Mouse (Mus musculus) midbrain, embryonic 12.5 days (tissue): ENCODE results near the gene 4930455H04Rik. TPM values are rescaled to one million over a fixed set of nuclear protein-coding genes. Genes with fewer than 3 reads are reported as not detected.

Source experiments
- ATAC-seq: fragments of 200-750 bp; cut with Nextera tagmentation; 2 replicates; pipeline ENCODE4 v1.8.0; 2017; ENCODE audit warnings: low read depth, moderate TSS enrichment, moderate library complexity; ENCODE audit not compliant: low FRiP score
- H3K27ac ChIP-seq: fragments of 300-500 bp; sonication (generic); replicated peaks from 2 replicates; pipeline ENCODE4 v1.5.1; 2016; ENCODE audit warnings: mild to moderate bottlenecking
- H3K27me3 ChIP-seq: fragments of 300-500 bp; sonication (generic); 2 replicates; pipeline ENCODE4 v1.6.1; 2016; ENCODE audit warnings: mild to moderate bottlenecking
- H3K36me3 ChIP-seq: fragments of 300-500 bp; sonication (generic); 2 replicates; pipeline ENCODE4 v1.6.1; 2016
- H3K4me1 ChIP-seq: fragments of 300-500 bp; sonication (generic); 2 replicates; pipeline ENCODE4 v1.6.1; 2016
- H3K4me2 ChIP-seq: fragments of 300-500 bp; sonication (generic); replicated peaks from 2 replicates; pipeline ENCODE4 v1.6.1; 2016; ENCODE audit warnings: mild to moderate bottlenecking, moderate library complexity
- H3K4me3 ChIP-seq: fragments of 300-500 bp; sonication (generic); 2 replicates; pipeline ENCODE4 v1.5.1; 2016; ENCODE audit warnings: mild to moderate bottlenecking
- H3K9ac ChIP-seq: fragments of 300-500 bp; sonication (generic); replicated peaks from 2 replicates; pipeline ENCODE4 v1.6.1; 2016; ENCODE audit warnings: mild to moderate bottlenecking, moderate library complexity
- H3K9me3 ChIP-seq: fragments of 300-500 bp; sonication (generic); 2 replicates; pipeline ENCODE4 v1.6.1; 2016; ENCODE audit warnings: mild to moderate bottlenecking
- WGBS: fragments of 180-500 bp; shearing (Covaris S2); methylation state at CpG from one replicate; pipeline ENCODE4 v1.1.7; 2016; 5-methylcytosine and 5-hydroxymethylcytosine counted together
- polyA plus RNA-seq: library from polyadenylated mRNA; unstranded; fragments of >200 nt; fragmentation: Nextera tagmentation; extraction: Ambion mirVana; gene quantifications from 2 replicates; pipeline ENCODE4 v1.2.1, GENCODE M21; 2016

The 4930455H04Rik gene
- polyA plus RNA-seq, 1 experiment from 2014 or later = not detected

GRCm38 (mm10) chr3:116951489-116951888 is 16.6 kb upstream of the 4930455H04Rik start:
- Histone ChIP-seq H3K9me3 (no peaks in the 10 kb centered on the region), H3K4me1 (no peaks in the 10 kb centered on the region), H3K4me3 (no peak overlapping the region), H3K4me2 (no peak overlapping the region), H3K27me3 (no peaks in the 10 kb centered on the region), H3K9ac (no peak overlapping the region), H3K36me3 (no peaks in the 10 kb centered on the region), H3K27ac (no peak overlapping the region)
- 97% methylated on average over 3 of the region's 3 CpGs for WGBS
- no peak for ATAC-seq

- 82% methylated on average over 8 of the region's 8 CpGs for WGBS
- ATAC-seq = no peak
- Histone ChIP-seq H3K36me3 (no peaks in the 10 kb centered on the region), H3K4me2 (no peak overlapping the region), H3K27me3 (no peaks in the 10 kb centered on the region), H3K27ac (no peak overlapping the region), H3K9ac (no peak overlapping the region), H3K9me3 (no peaks in the 10 kb centered on the region), H3K4me3 (no peak overlapping the region), H3K4me1 (no peaks in the 10 kb centered on the region)
These were observed 15.7 kb upstream of the 4930455H04Rik start for GRCm38 (mm10) chr3:116952242-116952899.

GRCm38 (mm10) chr3:116953366-116953765 is 14.7 kb upstream of the 4930455H04Rik start:
- no peak overlapping the region for H3K4me3 ChIP-seq
- H3K9ac ChIP-seq = no peak overlapping the region
- no peaks in the 10 kb centered on the region for H3K36me3 ChIP-seq
- H3K9me3 ChIP-seq = no peaks in the 10 kb centered on the region
- no peaks in the 10 kb centered on the region for H3K27me3 ChIP-seq
- no peak overlapping the region for H3K27ac ChIP-seq
- ATAC-seq = no peak
- no peak overlapping the region for H3K4me2 ChIP-seq
- WGBS = 87% methylated on average over 6 of the region's 6 CpGs
- H3K4me1 ChIP-seq = no peaks in the 10 kb centered on the region

DNA sequence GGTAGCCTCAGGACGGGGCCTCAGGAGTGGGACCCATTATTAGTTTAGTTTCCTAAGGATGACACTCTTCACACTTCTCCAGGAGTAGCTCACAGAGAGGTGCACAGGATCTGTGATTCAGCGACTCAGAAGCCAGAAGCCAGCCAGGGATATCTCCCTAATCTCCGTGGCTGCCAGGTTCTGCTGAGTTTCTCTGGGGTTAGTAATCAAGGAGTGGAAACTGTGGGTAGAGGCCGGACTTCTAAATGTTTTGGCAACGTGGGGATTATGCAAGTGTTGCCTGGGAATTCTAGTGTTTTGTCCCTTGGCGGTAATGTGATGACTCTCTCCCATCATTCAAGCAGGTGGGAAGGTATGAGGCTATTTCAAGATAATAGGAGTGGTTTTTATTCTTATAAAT is 13.0 kb upstream of the 4930455H04Rik start:
- 69% methylated on average over 6 of the region's 6 CpGs for WGBS
- Histone ChIP-seq H3K9ac (no peak overlapping the region), H3K4me2 (no peak overlapping the region), H3K27me3 (no peaks in the 10 kb centered on the region), H3K27ac (no peak overlapping the region), H3K9me3 (no peaks in the 10 kb centered on the region), H3K36me3 (no peaks in the 10 kb centered on the region), H3K4me1 (no peaks in the 10 kb centered on the region), H3K4me3 (no peak overlapping the region)
- no peak for ATAC-seq

- WGBS = 85% methylated on average over 2 of the region's 2 CpGs
These were observed 7.7 kb upstream of the 4930455H04Rik start for GRCm38 (mm10) chr3:116960414-116960813.

DNA sequence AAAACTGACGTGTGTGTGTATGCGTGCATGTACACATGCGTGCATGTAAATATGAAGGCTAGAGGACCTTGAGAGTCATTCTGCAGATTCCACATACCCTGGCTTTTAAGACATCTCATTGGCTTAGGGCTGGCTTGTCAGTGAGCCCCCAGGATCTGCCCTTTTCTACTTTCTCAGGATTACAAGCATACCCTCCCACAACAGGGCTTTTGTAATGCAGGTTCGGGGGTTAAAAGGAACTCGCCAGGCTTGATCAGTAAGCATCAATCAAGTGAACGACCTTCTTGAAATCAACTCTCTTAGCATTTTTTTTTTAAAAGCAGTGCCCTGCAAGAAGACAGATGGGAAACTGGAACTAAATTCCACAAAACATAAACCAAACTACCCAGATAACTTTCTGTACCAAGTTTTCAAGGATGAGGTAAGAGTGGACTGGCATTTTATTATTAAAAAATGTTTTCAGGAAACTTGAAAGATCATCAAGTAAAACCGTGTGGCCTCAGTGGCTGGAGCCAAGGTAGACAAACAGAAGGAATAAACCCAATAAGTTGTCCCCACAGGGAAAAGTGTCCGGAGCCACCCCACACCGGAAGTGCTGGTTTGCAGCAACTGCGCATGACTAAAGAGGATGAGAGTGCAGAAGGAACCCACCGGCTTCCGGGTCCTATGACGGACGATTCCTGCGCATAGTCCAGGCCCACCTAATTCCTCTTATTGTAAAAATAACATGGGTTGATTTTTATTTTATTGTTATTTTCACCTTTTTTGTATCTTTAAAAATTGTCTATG is 6.5 kb upstream of the 4930455H04Rik start:
- no peaks in the 10 kb centered on the region for H3K4me1 ChIP-seq
- WGBS = 69% methylated on average over 15 of the region's 15 CpGs
- H3K36me3 ChIP-seq = no peaks in the 10 kb centered on the region
- ATAC-seq = no peak
- H3K9ac ChIP-seq = no peak overlapping the region
- H3K27me3 ChIP-seq = no peaks in the 10 kb centered on the region
- H3K27ac ChIP-seq = no peak overlapping the region
- H3K4me2 ChIP-seq = no peak overlapping the region
- no peaks in the 10 kb centered on the region for H3K9me3 ChIP-seq
- H3K4me3 ChIP-seq = no peak overlapping the region

More at GRCm38 (mm10) chr3:116960414-116960813, 7.7 kb upstream of the 4930455H04Rik start:
- Histone ChIP-seq H3K27me3 (no peaks in the 10 kb centered on the region), H3K9me3 (no peaks in the 10 kb centered on the region), H3K9ac (no peak overlapping the region), H3K27ac (no peak overlapping the region), H3K4me2 (no peak overlapping the region), H3K36me3 (no peaks in the 10 kb centered on the region), H3K4me3 (no peak overlapping the region), H3K4me1 (no peaks in the 10 kb centered on the region)
- ATAC-seq = no peak

DNA sequence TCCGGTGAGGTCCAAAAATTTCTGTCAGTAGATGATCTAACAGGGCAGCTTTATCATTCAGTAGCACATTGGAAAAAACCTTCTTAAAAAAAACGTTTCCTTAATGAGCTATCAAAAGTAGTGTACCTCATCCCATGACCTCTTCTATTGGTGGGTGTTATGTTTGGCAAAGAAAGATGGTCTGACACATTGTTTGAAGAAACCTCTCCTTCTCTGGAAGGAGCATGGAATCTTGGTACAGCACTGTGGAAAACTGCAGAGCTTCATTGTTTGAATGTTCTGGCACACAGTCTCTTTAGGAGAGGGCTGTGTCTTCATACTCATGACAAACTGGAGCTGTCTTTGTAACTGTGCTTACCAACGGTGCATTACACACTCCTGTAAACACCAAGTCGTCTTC is 4.9 kb upstream of the 4930455H04Rik start:
- 70% methylated on average over 4 of the region's 4 CpGs for WGBS
- no peak for ATAC-seq
- no peak overlapping the region for H3K4me3 ChIP-seq
- H3K27me3 ChIP-seq = no peaks in the 10 kb centered on the region
- no peak overlapping the region for H3K9ac ChIP-seq
- peaks cover 2% of the 10 kb centered on the region for H3K4me1 ChIP-seq
- H3K36me3 ChIP-seq = no peaks in the 10 kb centered on the region
- H3K9me3 ChIP-seq = no peaks in the 10 kb centered on the region
- no peak overlapping the region for H3K27ac ChIP-seq
- H3K4me2 ChIP-seq = no peak overlapping the region

GRCm38 (mm10) chr3:116964426-116964825 is 3.6 kb upstream of the 4930455H04Rik start:
- Histone ChIP-seq H3K27me3 (no peaks in the 10 kb centered on the region), H3K4me1 (peaks cover 9% of the 10 kb centered on the region), H3K9ac (no peak overlapping the region), H3K27ac (no peak overlapping the region), H3K4me3 (no peak overlapping the region), H3K4me2 (no peak overlapping the region), H3K9me3 (no peaks in the 10 kb centered on the region), H3K36me3 (no peaks in the 10 kb centered on the region)
- WGBS = 93% methylated on average over 9 of the region's 9 CpGs
- ATAC-seq = no peak

DNA sequence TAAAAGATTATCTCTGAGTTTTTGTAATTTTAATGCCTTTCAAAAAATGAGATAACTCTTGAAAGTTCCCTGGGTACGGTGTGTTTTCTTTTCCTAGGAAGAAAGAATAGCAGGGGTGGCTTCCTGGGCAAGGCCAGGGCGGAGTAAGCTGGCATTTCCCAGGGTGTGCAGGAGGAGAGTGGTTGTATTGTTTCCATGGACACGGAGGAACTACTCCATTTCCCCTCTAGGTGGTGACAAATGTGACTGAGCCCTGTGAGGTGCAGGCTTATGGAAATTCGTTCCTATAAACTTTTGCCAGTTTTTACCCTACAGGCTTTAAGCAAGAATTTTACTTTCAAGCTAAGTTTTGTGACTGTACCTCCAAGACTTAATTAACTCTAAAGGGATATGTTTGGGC is 1.8 kb upstream of the 4930455H04Rik start:
- Histone ChIP-seq H3K4me2 (no peak overlapping the region), H3K4me3 (no peak overlapping the region), H3K4me1 (peaks cover 14% of the 10 kb centered on the region), H3K36me3 (no peaks in the 10 kb centered on the region), H3K27me3 (no peaks in the 10 kb centered on the region), H3K9me3 (no peaks in the 10 kb centered on the region), H3K27ac (no peak overlapping the region), H3K9ac (no peak overlapping the region)
- WGBS = 25% methylated on average over 4 of the region's 4 CpGs
- ATAC-seq = peak; percentile 66

- no peaks in the 10 kb centered on the region for H3K27me3 ChIP-seq
- H3K9ac ChIP-seq = no peak overlapping the region
- H3K27ac ChIP-seq = no peak overlapping the region
- WGBS = 67% methylated on average over 6 of the region's 6 CpGs
- peaks cover 14% of the 10 kb centered on the region for H3K4me1 ChIP-seq
- H3K36me3 ChIP-seq = no peaks in the 10 kb centered on the region
- H3K4me3 ChIP-seq = no peak overlapping the region
- no peaks in the 10 kb centered on the region for H3K9me3 ChIP-seq
- 0 out of 2 replicates have a peak overlapping the region, but pooled peaks have one; percentile 17 for H3K4me2 ChIP-seq
- no peak for ATAC-seq
These were observed 1.3 kb upstream of the 4930455H04Rik start for GRCm38 (mm10) chr3:116966800-116967199.

- Histone ChIP-seq H3K36me3 (no peaks in the 10 kb centered on the region), H3K4me2 (no peak overlapping the region), H3K4me3 (no peak overlapping the region), H3K27ac (no peak overlapping the region), H3K9me3 (no peaks in the 10 kb centered on the region), H3K9ac (no peak overlapping the region), H3K27me3 (no peaks in the 10 kb centered on the region), H3K4me1 (peaks cover 14% of the 10 kb centered on the region)
- no peak for ATAC-seq
- WGBS = 89% methylated on average over 6 of the region's 6 CpGs
These were observed 631 bp upstream of the 4930455H04Rik start for GRCm38 (mm10) chr3:116967436-116967835.

GRCm38 (mm10) chr3:116968540-116968997 is 502 bp downstream of the 4930455H04Rik start, which contains the start of gene Palmd:
TSS of gene Palmd (minus strand) at chr3:116968987.
- 16% methylated on average over 17 of the region's 17 CpGs for WGBS
- Histone ChIP-seq H3K27me3 (no peaks in the 10 kb centered on the region), H3K27ac (peak within 1 kb of the TSS; percentile 75), H3K9ac (peak within 1 kb of the TSS; percentile 39; the same call in 1 of the 2 replicates), H3K36me3 (no peaks in the 10 kb centered on the region), H3K4me1 (peaks cover 14% of the 10 kb centered on the region), H3K4me3 (peak within 1 kb of the TSS; percentile 36), H3K4me2 (peak within 1 kb of the TSS; percentile 54), H3K9me3 (no peaks in the 10 kb centered on the region)
- ATAC-seq = peak; percentile 93
